Mouse (Mus musculus) layer of hippocampus, postnatal 10 days (tissue): ENCODE measurements around the gene Rpl37. TPM values are rescaled to one million over a fixed set of nuclear protein-coding genes. Genes with fewer than 3 reads are reported as not detected.

Experiments
- DNase-seq, 2 experiments: peaks; one replicate each; pipeline ENCODE4 v3.0.0; 2021; ENCODE audit warnings: low spot score in 2 of 2
- total RNA-seq, 2 experiments: library from RNA; stranded (reverse); gene quantifications; 2 replicates each; pipeline ENCODE4 v1.2.3; 2021

The Rpl37 gene
- total RNA-seq, 2 experiments from 2014 or later: 260 to 290 TPM

- no peak for DNase-seq
These were observed 32.7 kb downstream of the Rpl37 start for GRCm38 (mm10) chr15:5149187-5149586.

- no peak for DNase-seq
These were observed 35.7 kb downstream of the Rpl37 start for GRCm38 (mm10) chr15:5152171-5152570.

- DNase-seq: no peak
These were observed 38.2 kb downstream of the Rpl37 start for GRCm38 (mm10) chr15:5154621-5155020.

GRCm38 (mm10) chr15:5155093-5155492 is 38.6 kb downstream of the Rpl37 start:
- no peak for DNase-seq

GRCm38 (mm10) chr15:5156355-5156754 is 39.9 kb downstream of the Rpl37 start:
- DNase-seq: no peak

GRCm38 (mm10) chr15:5157386-5157785 is 40.9 kb downstream of the Rpl37 start:
- no peak for DNase-seq

- no peak for DNase-seq
These were observed 42.4 kb downstream of the Rpl37 start for GRCm38 (mm10) chr15:5158827-5159226.

- DNase-seq: no peak
These were observed 48.8 kb downstream of the Rpl37 start for GRCm38 (mm10) chr15:5165121-5165773.

Other genes with a start within 250 kb of the Rpl37 start
- gene Mroh2b, start 217.9 kb upstream of the Rpl37 start, total RNA-seq: not detected
- under 1 TPM; 0.11 to 0.18 TPM for gene C7, start 52.9 kb upstream of the Rpl37 start, total RNA-seq
- gene Card6, start 8.1 kb upstream of the Rpl37 start, total RNA-seq: 1 to 10 TPM; 1.5 to 3.2 TPM
- 10 to 100 TPM; 19.9 to 21.3 TPM for gene Prkaa1, start 27.2 kb downstream of the Rpl37 start, total RNA-seq
- 10 to 100 TPM; 54.5 to 57.7 TPM for gene Ttc33, start 68.9 kb downstream of the Rpl37 start, total RNA-seq
- gene Ptger4, start 127.5 kb downstream of the Rpl37 start, total RNA-seq: 1 to 10 TPM; 1.3 to 1.7 TPM